Mouse (Mus musculus): Measurements from ENCODE around the gene Ucn. TPM values are rescaled to one million over a fixed set of nuclear protein-coding genes. Genes with fewer than 3 reads are reported as not detected.

Gene Ucn
- polyA plus RNA-seq, 1 experiment from 2014 or later, result not detected

DNA sequence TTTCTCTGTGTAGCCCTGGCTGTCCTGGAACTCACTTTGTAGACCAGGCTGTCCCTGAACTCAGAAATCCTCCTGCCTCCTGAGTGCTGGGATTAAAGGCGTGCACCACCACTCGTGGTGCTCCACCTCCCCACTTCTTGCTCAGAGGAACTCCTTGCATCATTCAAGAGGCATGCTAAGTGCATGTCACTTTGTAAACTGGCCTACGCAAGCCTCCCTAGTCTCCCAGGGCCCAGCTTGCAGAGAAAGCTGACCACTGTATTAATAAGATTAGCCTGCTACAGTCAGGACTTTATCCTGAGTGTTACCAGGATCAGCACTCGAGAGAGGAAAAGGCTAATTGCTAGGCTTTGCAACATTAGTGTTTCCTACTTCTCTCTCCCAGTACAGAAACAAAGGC, 30.0 kb upstream of the Ucn start:
- Histone ChIP-seq H3K4me1 (replicated peaks; ENCODE audit: control insufficient read depth, insufficient read depth) (no peaks in the 10 kb centered on the region), H3K9ac (ENCODE audit: low read length) (no peak overlapping the region), H3K4me2 (replicated peaks; ENCODE audit: low read depth) (no peak overlapping the region), H3K4me3 (ENCODE audit: low read depth, low read length) (no peak overlapping the region), H3K27ac (replicated peaks) (no peak overlapping the region), H3K9me3 (ENCODE audit: control insufficient read depth, low read length) (no peaks in the 10 kb centered on the region), H3K27me3 (ENCODE audit: control insufficient read depth, insufficient read depth, low read length) (no peaks in the 10 kb centered on the region), H3K36me3 (ENCODE audit: control insufficient read depth, insufficient read depth, low read length) (peaks cover 40% of the 10 kb centered on the region)
- TF ChIP-seq EP300 (optimal IDR thresholded peaks at IDR 0.05) (no peak), CTCF (IDR thresholded peaks at IDR 0.05; ENCODE audit: low read depth) (no peak)
- 90% methylated on average over 4 of the region's 4 CpGs for WGBS
- ATAC-seq (ENCODE audit: low FRiP score, low TSS enrichment), result no peak
- DNase-seq (ENCODE audit: low spot score), result no peak

DNA sequence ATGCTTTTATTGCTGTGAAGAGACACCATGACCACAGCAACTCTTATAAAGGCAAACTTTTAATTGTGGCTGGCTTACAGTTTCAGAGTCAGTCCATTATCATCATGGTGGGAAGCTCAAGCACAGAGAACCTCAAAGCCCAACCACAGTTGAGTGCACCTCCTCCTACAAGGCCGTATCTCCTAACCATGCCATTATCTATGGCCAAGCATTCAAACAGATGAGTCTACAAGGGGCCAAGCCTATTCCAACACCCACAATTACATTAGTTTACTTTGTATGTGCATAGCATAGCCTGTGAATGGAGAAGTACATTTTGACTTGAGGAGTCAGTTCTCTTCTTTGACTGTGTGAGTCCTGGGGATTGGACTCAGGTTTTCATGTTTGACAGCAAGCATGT, 26.2 kb upstream of the Ucn start:
- 100% methylated on average over 1 of the region's 1 CpGs for WGBS

DNA sequence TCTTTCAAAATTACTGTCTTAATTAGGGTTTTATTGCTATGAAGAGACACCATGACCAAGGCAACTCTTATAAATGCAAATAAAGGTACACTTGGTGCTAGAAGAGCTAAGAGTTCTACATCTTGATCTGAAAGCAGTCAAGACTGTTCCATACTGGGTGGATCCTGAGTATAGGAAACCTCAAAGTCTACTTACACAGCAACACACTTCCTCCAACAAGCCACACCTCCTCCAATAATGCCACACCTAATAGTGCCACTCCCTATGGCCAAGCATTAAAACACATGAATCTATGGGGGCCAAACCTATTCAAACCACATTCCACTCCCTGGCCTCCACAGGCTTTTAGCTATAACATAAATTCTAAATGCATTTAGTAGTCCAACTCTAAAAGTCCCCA, 23.8 kb upstream of the Ucn start:
- Histone ChIP-seq H3K27ac (replicated peaks) (no peak overlapping the region), H3K9me3 (ENCODE audit: control insufficient read depth, low read length) (no peaks in the 10 kb centered on the region), H3K36me3 (ENCODE audit: control insufficient read depth, insufficient read depth, low read length) (peaks cover 40% of the 10 kb centered on the region), H3K27me3 (ENCODE audit: control insufficient read depth, insufficient read depth, low read length) (no peaks in the 10 kb centered on the region), H3K4me3 (ENCODE audit: low read depth, low read length) (no peak overlapping the region), H3K4me1 (replicated peaks; ENCODE audit: control insufficient read depth, insufficient read depth) (no peaks in the 10 kb centered on the region), H3K9ac (ENCODE audit: low read length) (no peak overlapping the region), H3K4me2 (replicated peaks; ENCODE audit: low read depth) (no peak overlapping the region)
- DNase-seq (ENCODE audit: low spot score), result no peak
- TF ChIP-seq CTCF (IDR thresholded peaks at IDR 0.05; ENCODE audit: low read depth) (no peak), EP300 (optimal IDR thresholded peaks at IDR 0.05) (no peak)
- peak; percentile 83 for ATAC-seq (ENCODE audit: low FRiP score, low TSS enrichment)

More for the DNA sequence above, 26.2 kb upstream of the Ucn start:
- no peak overlapping the region for H3K27ac ChIP-seq (replicated peaks)
- no peaks in the 10 kb centered on the region for H3K27me3 ChIP-seq (ENCODE audit: control insufficient read depth, insufficient read depth, low read length)
- ATAC-seq (ENCODE audit: low FRiP score, low TSS enrichment) (no peak), DNase-seq (ENCODE audit: low spot score) (no peak)
- no peak for TF ChIP-seq CTCF (IDR thresholded peaks at IDR 0.05; ENCODE audit: low read depth)
- TF ChIP-seq EP300 (optimal IDR thresholded peaks at IDR 0.05), result no peak
- no peak overlapping the region for H3K9ac ChIP-seq (ENCODE audit: low read length)
- H3K4me1 ChIP-seq (replicated peaks; ENCODE audit: control insufficient read depth, insufficient read depth), result no peaks in the 10 kb centered on the region
- no peak overlapping the region for H3K4me3 ChIP-seq (ENCODE audit: low read depth, low read length)
- no peaks in the 10 kb centered on the region for H3K9me3 ChIP-seq (ENCODE audit: control insufficient read depth, low read length)
- peaks cover 36% of the 10 kb centered on the region for H3K36me3 ChIP-seq (ENCODE audit: control insufficient read depth, insufficient read depth, low read length)
- no peak overlapping the region for H3K4me2 ChIP-seq (replicated peaks; ENCODE audit: low read depth)

GRCm38 (mm10) chr5:31154152-31154553, 15.5 kb upstream of the Ucn start, which contains the start of gene Mpv17:
Gene Mpv17 (minus strand): TSS chr5:31154251.
- under 1% methylated on average over 19 of the region's 19 CpGs for WGBS
- peak within 1 kb of the TSS; percentile 65 for H3K4me2 ChIP-seq (replicated peaks; ENCODE audit: low read depth)
- no peaks in the 10 kb centered on the region for H3K27me3 ChIP-seq (ENCODE audit: control insufficient read depth, insufficient read depth, low read length)
- peak within 1 kb of the TSS; percentile 64 for H3K4me3 ChIP-seq (ENCODE audit: low read depth, low read length)
- ATAC-seq (ENCODE audit: low FRiP score, low TSS enrichment), result peak; percentile 93
- DNase-seq (ENCODE audit: low spot score), result peak; percentile 89
- H3K9me3 ChIP-seq (ENCODE audit: control insufficient read depth, low read length), result no peaks in the 10 kb centered on the region
- H3K4me1 ChIP-seq (replicated peaks; ENCODE audit: control insufficient read depth, insufficient read depth), result peaks cover 4% of the 10 kb centered on the region; the same call in 1 of the 2 replicates
- TF ChIP-seq EP300 (optimal IDR thresholded peaks at IDR 0.05) (no peak), CTCF (IDR thresholded peaks at IDR 0.05; ENCODE audit: low read depth) (no peak)
- H3K9ac ChIP-seq (ENCODE audit: low read length), result peak within 1 kb of the TSS; percentile 76
- H3K36me3 ChIP-seq (ENCODE audit: control insufficient read depth, insufficient read depth, low read length), result peaks cover 12% of the 10 kb centered on the region; the same call in 1 of the 2 replicates
- H3K27ac ChIP-seq (replicated peaks), result peak within 1 kb of the TSS; percentile 73

DNA sequence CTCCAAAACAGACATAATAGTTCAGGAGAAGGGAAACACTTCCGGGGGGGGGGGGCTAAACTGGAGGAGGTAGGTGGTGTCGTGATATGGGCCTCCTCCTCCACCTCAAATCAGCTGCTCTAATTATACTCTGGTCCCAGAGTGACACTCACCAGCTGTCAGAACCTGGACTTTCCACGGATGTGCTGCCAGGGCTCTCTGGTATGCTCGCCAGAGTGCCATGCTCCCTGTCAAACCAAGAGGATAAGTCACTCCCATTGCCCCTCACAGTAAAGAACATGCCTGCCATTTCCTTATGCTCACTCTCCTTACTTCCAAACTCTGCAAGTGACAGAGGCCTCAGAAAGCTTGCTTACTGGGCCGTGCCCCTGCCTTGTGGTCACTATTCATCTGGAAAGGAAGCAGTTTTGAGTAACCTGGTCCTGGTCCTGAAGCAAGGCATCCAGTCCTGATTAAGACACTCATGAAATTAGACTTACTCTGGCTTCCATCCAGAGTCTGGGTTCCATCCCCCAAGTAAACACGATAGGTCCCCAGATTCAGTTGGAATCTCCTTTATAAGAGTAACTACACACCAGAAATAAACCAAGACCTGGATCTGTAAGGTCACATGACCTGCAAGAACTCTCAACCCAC, 15.0 kb upstream of the Ucn start:
- no peak for TF ChIP-seq CTCF (IDR thresholded peaks at IDR 0.05; ENCODE audit: low read depth)
- TF ChIP-seq EP300 (optimal IDR thresholded peaks at IDR 0.05), result no peak
- Histone ChIP-seq H3K27ac (replicated peaks) (no peak overlapping the region), H3K4me2 (replicated peaks; ENCODE audit: low read depth) (peak overlapping the region; percentile 65), H3K9me3 (ENCODE audit: control insufficient read depth, low read length) (no peaks in the 10 kb centered on the region), H3K36me3 (ENCODE audit: control insufficient read depth, insufficient read depth, low read length) (peaks cover 10% of the 10 kb centered on the region; the same call in 1 of the 2 replicates), H3K4me1 (replicated peaks; ENCODE audit: control insufficient read depth, insufficient read depth) (peaks cover 4% of the 10 kb centered on the region; the same call in 1 of the 2 replicates), H3K9ac (ENCODE audit: low read length) (peak overlapping the region; percentile 76), H3K27me3 (ENCODE audit: control insufficient read depth, insufficient read depth, low read length) (no peaks in the 10 kb centered on the region), H3K4me3 (ENCODE audit: low read depth, low read length) (peak overlapping the region; percentile 64)
- no peak for DNase-seq (ENCODE audit: low spot score)
- peak; percentile 21; the same call in 1 of the 2 replicates for ATAC-seq (ENCODE audit: low FRiP score, low TSS enrichment)
- WGBS, result 23% methylated on average over 6 of the region's 6 CpGs

- peak; percentile 38; the same call in 1 of the 2 replicates for ATAC-seq (ENCODE audit: low FRiP score, low TSS enrichment)
- WGBS, result 50% methylated on average over 3 of the region's 3 CpGs
- Histone ChIP-seq H3K9ac (ENCODE audit: low read length) (no peak overlapping the region), H3K27ac (replicated peaks) (no peak overlapping the region), H3K36me3 (ENCODE audit: control insufficient read depth, insufficient read depth, low read length) (no peaks in the 10 kb centered on the region), H3K4me3 (ENCODE audit: low read depth, low read length) (no peak overlapping the region), H3K9me3 (ENCODE audit: control insufficient read depth, low read length) (no peaks in the 10 kb centered on the region), H3K27me3 (ENCODE audit: control insufficient read depth, insufficient read depth, low read length) (no peaks in the 10 kb centered on the region), H3K4me2 (replicated peaks; ENCODE audit: low read depth) (no peak overlapping the region), H3K4me1 (replicated peaks; ENCODE audit: control insufficient read depth, insufficient read depth) (peaks cover 4% of the 10 kb centered on the region; the same call in 1 of the 2 replicates)
- peak; percentile 40 for DNase-seq (ENCODE audit: low spot score)
- TF ChIP-seq EP300 (optimal IDR thresholded peaks at IDR 0.05) (no peak), CTCF (IDR thresholded peaks at IDR 0.05; ENCODE audit: low read depth) (peak; percentile 46)
These were observed 13.1 kb upstream of the Ucn start for GRCm38 (mm10) chr5:31151746-31152145.
